Mouse (Mus musculus): ENCODE results near the gene Ptpro. TPM values are rescaled to one million over a fixed set of nuclear protein-coding genes. Genes with fewer than 3 reads are reported as not detected.

Gene Ptpro
- total and polyA plus RNA-seq, 3 experiments: 0.11 to 0.16 TPM; not detected in 1

DNA sequence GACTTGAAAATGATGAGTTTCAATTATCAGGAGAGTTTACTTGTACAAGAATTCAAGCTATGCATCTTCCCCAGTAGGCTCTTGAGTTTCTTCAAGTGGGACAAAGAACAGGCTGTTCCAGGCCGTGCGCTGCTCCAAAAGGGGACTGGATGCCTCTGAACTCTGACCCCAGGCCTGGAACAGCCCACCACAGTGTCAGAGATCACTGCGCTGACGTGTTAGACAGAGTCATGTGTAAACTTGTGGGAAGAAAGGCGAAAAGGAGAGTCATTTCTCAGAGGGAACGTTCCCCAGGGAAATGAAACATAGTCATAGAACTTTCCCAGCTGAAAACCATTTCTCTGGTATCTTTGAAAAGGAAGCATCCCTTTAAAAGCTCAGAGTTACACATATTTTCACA lies 235.3 kb downstream of the Ptpro start (continued):
- TF ChIP-seq CHD1 (IDR thresholded peaks at IDR 0.05; ENCODE audit: low read depth, low read length) (no peak), HCFC1 (IDR thresholded peaks at IDR 0.05; ENCODE audit: low read depth, low read length) (no peak), JUND (conservative IDR thresholded peaks at IDR 0.05; ENCODE audit: low read depth, low read length) (peak; percentile 74), PAX5 (IDR thresholded peaks at IDR 0.05; ENCODE audit: low read length) (no peak), MAFK (IDR thresholded peaks at IDR 0.05; ENCODE audit: insufficient replicate concordance, low read length) (peak; percentile 67; the same call in 1 of the 2 replicates), ZMIZ1 (IDR thresholded peaks at IDR 0.05; ENCODE audit: low read depth, low read length) (no peak), GABPA (IDR thresholded peaks at IDR 0.05; ENCODE audit: insufficient replicate concordance, low read depth, low read length) (no peak), NELFE (IDR thresholded peaks at IDR 0.05; ENCODE audit: low read depth, low read length) (no peak), UBTF (IDR thresholded peaks at IDR 0.05; ENCODE audit: low read depth, low read length) (no peak), SMC3 (IDR thresholded peaks at IDR 0.05; ENCODE audit: low read depth, low read length) (no peak), POLR2AphosphoS2 (IDR thresholded peaks at IDR 0.05; ENCODE audit: low read depth, low read length) (no peak), TBP (conservative IDR thresholded peaks at IDR 0.05; ENCODE audit: low read depth, low read length) (no peak), ELF1 (IDR thresholded peaks at IDR 0.05; ENCODE audit: low read depth, low read length) (no peak), EP300 (IDR thresholded peaks at IDR 0.05; ENCODE audit: low read length) (peak; percentile 89), IRF4 (IDR thresholded peaks at IDR 0.05; ENCODE audit: low read depth, low read length) (peak; percentile 65), CTCF (conservative IDR thresholded peaks at IDR 0.05 in 1 of 2, IDR thresholded peaks at IDR 0.05 in 1 of 2; ENCODE audit: low read depth in 2 of 2, low read length in 2 of 2) (no peak), NRF1 (IDR thresholded peaks at IDR 0.05; ENCODE audit: low read depth, low read length) (no peak), POLR2A (IDR thresholded peaks at IDR 0.05; ENCODE audit: low read depth, low read length) (no peak), USF1 (IDR thresholded peaks at IDR 0.05; ENCODE audit: low read depth, low read length) (no peak), MXI1 (IDR thresholded peaks at IDR 0.05; ENCODE audit: low read depth, low read length) (no peak), CHD2 (IDR thresholded peaks at IDR 0.05; ENCODE audit: low read length) (peak; percentile 74), RAD21 (IDR thresholded peaks at IDR 0.05; ENCODE audit: low read depth, low read length) (no peak; the same call in 1 of the 2 replicates), ZNF384 (IDR thresholded peaks at IDR 0.05; ENCODE audit: low read depth, low read length) (no peak)

DNA sequence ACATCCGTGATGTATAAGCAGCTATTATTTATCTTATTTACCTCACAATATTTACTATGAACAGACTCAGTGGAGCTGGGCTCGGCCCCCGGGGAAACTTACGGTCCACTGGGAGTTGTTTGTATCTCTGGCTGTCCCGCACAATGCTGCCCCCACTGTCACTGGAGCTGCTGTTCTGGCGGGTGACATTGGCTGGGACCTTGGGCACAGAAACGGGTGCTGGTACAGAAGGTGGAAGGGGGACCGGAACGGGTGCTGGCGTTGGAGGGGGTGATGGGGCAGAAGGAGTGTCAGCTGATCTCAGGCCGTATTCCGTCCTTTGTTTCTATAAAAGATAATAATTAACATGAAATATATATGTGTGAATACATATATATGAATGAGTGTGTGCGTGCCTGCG lies 238.0 kb downstream of the Ptpro start:
- Histone ChIP-seq H3K4me2 (ENCODE audit: insufficient read depth, low read depth, poor library complexity, severe bottlenecking) (no peak overlapping the region), H3K79me2 (replicated peaks; ENCODE audit: control insufficient read depth, extremely low read depth, insufficient read depth, poor library complexity, severe bottlenecking) (no peaks in the 10 kb centered on the region), H3K4me1 (ENCODE audit: control insufficient read depth in 1 of 2, insufficient read depth in 2 of 2) (peaks cover 19 to 87% of the 10 kb centered on the region in 2 experiments), H3K36me3 (replicated peaks in 1 of 2; ENCODE audit: control insufficient read depth in 1 of 2, insufficient read depth in 1 of 2, low read length in 1 of 2) (peaks cover 0 to 9% of the 10 kb centered on the region in 2 experiments), H3K9me3 (replicated peaks; ENCODE audit: low read length) (no peaks in the 10 kb centered on the region), H3K27me3 (replicated peaks) (no peaks in the 10 kb centered on the region), H3K9ac (ENCODE audit: insufficient read depth, low read depth) (no peak overlapping the region), H3K27ac (ENCODE audit: insufficient read depth, low read depth) (no peak overlapping the region), H3K4me3 (replicated peaks in 1 of 3; ENCODE audit: low read depth in 2 of 3, low read length in 2 of 3, poor library complexity in 1 of 3) (no peak overlapping the region)
- DNase-seq (ENCODE audit: extremely low read depth): no peak
- in situ Hi-C loops (cut with MboI; ENCODE audit: low pct_ligation_motif_present, low pct_unique_long_range_greater_than_20kb, low sequenced_read_pairs) (no loop called here), dilution Hi-C loops (cut with MboI; ENCODE audit: extremely low pct_ligation_motif_present, extremely low pct_unique_long_range_greater_than_20kb, low sequenced_read_pairs) (no loop called here)
- no peak for TF ChIP-seq BHLHE40 (IDR thresholded peaks at IDR 0.05; ENCODE audit: low read depth, low read length)
